Mouse (Mus musculus): ENCODE data around the gene Serpinb9. TPM values are rescaled to one million over a fixed set of nuclear protein-coding genes. Genes with fewer than 3 reads are reported as not detected.

The Serpinb9 gene
- polyA plus RNA-seq, 1 experiment from 2014 or later = 10.7 TPM

DNA sequence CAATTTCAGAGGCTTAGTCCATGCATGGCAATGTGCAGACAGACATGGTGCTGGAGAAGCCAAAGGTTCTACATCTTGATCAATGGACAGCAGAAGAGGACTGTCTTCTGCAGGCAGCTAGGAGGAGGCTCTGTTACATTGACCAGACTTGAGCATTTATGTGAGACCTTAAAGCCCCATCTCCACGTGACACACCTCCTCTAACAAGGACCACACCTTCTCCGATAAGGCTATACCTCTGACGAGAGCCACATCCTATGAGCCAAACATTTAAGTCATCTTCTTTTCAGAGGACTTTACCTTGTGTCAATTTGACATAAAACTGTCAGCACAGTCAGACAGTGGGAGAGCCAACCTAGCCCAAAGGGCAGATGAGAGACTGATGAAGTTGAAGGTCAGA is 32.3 kb upstream of the Serpinb9 start:
- H3K27ac ChIP-seq = no peak overlapping the region
- H3K4me2 ChIP-seq (replicated peaks) = no peak overlapping the region
- H3K4me3 ChIP-seq (replicated peaks) = no peak overlapping the region
- H3K9me3 ChIP-seq = no peaks in the 10 kb centered on the region
- no peak overlapping the region for H3K9ac ChIP-seq
- WGBS = 83% methylated on average over 3 of the region's 3 CpGs
- no peaks in the 10 kb centered on the region for H3K27me3 ChIP-seq (replicated peaks)
- ATAC-seq = no peak
- no peaks in the 10 kb centered on the region for H3K4me1 ChIP-seq (replicated peaks)
- no peaks in the 10 kb centered on the region for H3K36me3 ChIP-seq

DNA sequence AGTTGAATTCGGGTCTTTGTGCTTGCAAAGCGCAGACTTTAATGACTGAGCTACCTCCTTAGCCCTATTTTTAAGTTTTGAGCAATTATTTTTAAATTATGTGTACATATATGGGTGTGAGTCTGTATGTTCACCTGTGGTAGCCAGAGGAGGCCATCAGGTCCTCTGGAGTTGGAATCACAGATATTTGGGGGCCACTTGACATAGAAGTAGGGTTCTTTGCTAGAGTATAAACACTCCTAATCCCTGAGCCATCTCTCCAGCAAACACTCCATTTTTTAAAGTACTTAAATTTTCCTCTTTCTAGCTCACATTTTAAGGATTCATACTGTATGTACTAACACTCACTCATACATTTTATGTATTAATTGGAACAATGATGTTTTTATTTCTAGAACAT is 28.8 kb upstream of the Serpinb9 start:
- Histone ChIP-seq H3K4me3 (replicated peaks) (no peak overlapping the region), H3K27me3 (replicated peaks) (no peaks in the 10 kb centered on the region), H3K36me3 (no peaks in the 10 kb centered on the region), H3K4me2 (replicated peaks) (no peak overlapping the region), H3K27ac (no peak overlapping the region), H3K4me1 (replicated peaks) (no peaks in the 10 kb centered on the region), H3K9me3 (no peaks in the 10 kb centered on the region), H3K9ac (no peak overlapping the region)
- WGBS = 82% methylated on average over 2 of the region's 2 CpGs
- ATAC-seq = no peak

DNA sequence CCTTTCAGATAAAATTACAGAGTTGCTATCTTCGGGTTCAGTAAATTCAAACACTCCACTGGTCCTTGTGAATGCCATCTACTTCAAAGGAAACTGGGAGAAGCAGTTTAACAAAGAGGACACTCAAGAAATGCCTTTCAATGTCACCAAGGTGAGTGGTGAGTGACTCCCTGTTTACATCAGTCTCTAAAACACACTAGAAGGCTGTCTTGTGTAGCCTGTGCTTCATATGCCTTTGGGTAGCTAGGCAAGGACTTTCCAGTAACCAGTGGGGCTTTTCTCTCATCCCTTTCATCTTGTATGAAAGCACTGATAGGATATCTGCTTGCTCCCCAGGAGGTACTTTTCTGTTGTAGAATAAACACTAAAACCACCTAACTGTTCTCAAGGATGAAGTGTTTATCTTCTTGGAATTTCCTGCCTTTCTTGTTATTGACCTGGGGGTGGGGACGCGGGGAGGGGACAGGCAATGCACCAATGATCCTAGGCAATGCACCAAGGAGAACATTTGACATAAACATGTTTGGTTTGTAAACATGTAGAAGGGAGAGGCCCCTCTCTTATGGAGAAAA is 28.1 kb upstream of the Serpinb9 start:
- no peaks in the 10 kb centered on the region for H3K4me1 ChIP-seq (replicated peaks)
- H3K9ac ChIP-seq = no peak overlapping the region
- no peak overlapping the region for H3K27ac ChIP-seq
- no peaks in the 10 kb centered on the region for H3K9me3 ChIP-seq
- H3K4me3 ChIP-seq (replicated peaks) = no peak overlapping the region
- 41% methylated on average over 3 of the region's 3 CpGs for WGBS
- H3K36me3 ChIP-seq = no peaks in the 10 kb centered on the region
- no peaks in the 10 kb centered on the region for H3K27me3 ChIP-seq (replicated peaks)
- ATAC-seq = no peak
- H3K4me2 ChIP-seq (replicated peaks) = no peak overlapping the region

DNA sequence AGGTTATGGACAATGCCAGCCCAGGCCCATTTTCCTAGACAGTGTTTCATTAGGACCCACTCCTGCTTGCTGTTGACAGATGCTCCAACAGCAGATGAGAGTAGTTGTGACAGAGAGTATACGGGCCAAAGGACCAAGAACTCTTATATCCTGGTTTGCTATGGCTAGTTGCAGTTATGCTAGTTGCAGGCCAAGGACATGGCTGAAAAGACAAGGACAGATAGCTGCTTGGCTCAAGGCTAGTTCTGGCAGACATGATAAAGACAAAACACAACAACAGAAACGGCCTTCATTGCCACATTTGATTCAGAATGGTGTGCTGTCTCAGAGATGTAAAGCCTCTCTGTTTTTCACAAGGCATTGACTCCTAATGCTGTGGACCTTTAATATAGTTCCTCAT is 27.3 kb upstream of the Serpinb9 start:
- Histone ChIP-seq H3K27ac (no peak overlapping the region), H3K4me1 (replicated peaks) (no peaks in the 10 kb centered on the region), H3K4me2 (replicated peaks) (no peak overlapping the region), H3K4me3 (replicated peaks) (no peak overlapping the region), H3K9ac (no peak overlapping the region), H3K36me3 (no peaks in the 10 kb centered on the region), H3K27me3 (replicated peaks) (no peaks in the 10 kb centered on the region), H3K9me3 (no peaks in the 10 kb centered on the region)
- 80% methylated on average over 2 of the region's 2 CpGs for WGBS
- ATAC-seq = no peak

DNA sequence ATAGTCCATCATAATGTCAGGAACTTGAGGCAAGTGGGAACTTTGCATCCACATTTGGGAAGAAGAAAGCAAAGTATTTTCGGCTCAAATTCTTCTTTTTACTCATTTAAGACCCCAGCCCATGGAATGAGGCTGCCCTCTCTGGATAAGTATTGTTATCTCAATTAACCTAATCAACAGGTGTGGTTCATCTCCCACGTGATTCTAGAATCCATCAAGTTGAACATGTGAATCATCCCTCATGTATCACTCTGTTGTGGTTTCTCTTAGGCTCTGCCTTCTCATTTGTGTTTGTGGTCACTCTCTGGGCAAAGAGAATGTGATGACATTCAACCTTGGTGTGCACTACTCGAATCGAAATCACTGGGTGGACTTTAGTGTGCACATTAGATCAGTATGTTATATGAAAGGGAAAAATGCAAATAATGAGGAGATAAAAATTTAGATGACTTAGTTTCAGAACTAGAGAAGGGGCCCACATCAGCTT is 20.5 kb upstream of the Serpinb9 start:
- Histone ChIP-seq H3K27me3 (replicated peaks) (no peaks in the 10 kb centered on the region), H3K9ac (no peak overlapping the region), H3K9me3 (no peaks in the 10 kb centered on the region), H3K27ac (no peak overlapping the region), H3K4me1 (replicated peaks) (no peaks in the 10 kb centered on the region), H3K36me3 (no peaks in the 10 kb centered on the region), H3K4me2 (replicated peaks) (no peak overlapping the region), H3K4me3 (replicated peaks) (no peak overlapping the region)
- 83% methylated on average over 4 of the region's 4 CpGs for WGBS
- no peak for ATAC-seq

DNA sequence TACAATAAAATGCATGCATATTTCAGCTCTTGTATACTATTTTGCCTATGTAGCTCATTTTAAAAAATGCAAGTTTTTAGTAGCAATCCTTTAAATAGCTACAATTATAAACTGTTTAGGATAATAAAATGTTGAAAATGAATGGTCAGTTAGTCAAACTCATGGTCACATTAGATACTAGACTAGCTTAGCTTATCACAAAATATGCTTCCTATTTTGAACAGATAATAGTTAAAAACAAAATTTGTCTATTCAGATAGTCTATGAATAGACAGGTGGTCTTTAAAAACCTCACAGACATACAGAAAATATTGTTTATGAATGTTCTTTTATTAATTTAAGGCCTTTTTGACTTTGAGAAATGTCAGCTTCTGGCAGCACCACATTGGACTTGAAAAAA is 16.8 kb upstream of the Serpinb9 start:
- Histone ChIP-seq H3K36me3 (no peaks in the 10 kb centered on the region), H3K27ac (no peak overlapping the region), H3K4me3 (replicated peaks) (no peak overlapping the region), H3K9me3 (no peaks in the 10 kb centered on the region), H3K9ac (no peak overlapping the region), H3K4me1 (replicated peaks) (no peaks in the 10 kb centered on the region), H3K4me2 (replicated peaks) (no peak overlapping the region), H3K27me3 (replicated peaks) (no peaks in the 10 kb centered on the region)
- no peak for ATAC-seq

DNA sequence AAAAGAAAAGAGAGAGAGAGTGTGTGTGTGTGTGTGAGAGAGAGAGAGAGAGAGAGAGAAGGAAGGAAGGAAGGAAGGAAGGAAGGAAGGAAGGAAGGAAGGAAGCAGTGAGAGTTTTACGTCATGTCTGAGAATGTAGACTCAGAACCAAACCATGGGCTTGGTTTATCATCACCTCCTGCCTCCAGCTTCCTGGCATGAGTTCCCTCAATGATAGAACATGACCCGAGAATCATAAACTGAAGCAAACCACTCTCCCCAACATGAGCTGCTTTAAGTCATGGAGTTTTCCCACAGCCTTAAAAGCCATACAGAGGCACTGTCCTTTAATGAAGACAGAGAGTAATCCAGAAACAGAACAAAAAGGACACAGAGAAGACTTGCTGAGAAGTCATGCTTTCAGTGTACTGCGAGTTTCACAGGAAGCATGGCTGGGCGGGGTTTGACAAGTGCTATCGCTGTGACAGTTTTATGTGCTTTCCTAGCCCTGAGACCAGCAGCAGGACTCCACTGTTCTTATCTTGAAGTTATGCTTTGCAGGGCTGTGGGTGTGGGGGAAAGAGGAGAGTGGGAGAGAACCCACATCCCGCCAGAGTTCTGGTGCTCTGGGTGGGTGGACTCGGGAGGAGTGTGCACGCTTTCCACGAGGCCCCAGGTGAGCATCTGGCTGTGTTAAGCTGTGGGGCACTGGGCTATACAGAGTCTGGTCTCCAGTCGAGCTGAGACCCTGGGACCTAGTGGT is 9.7 kb upstream of the Serpinb9 start:
- Histone ChIP-seq H3K9me3 (no peaks in the 10 kb centered on the region), H3K36me3 (no peaks in the 10 kb centered on the region), H3K27me3 (replicated peaks) (no peaks in the 10 kb centered on the region), H3K27ac (no peak overlapping the region), H3K4me2 (replicated peaks) (no peak overlapping the region; the same call in 1 of the 2 replicates), H3K4me1 (replicated peaks) (no peaks in the 10 kb centered on the region), H3K9ac (no peak overlapping the region), H3K4me3 (replicated peaks) (no peak overlapping the region)
- ATAC-seq = peak; percentile 93
- 34% methylated on average over 10 of the region's 10 CpGs for WGBS

DNA sequence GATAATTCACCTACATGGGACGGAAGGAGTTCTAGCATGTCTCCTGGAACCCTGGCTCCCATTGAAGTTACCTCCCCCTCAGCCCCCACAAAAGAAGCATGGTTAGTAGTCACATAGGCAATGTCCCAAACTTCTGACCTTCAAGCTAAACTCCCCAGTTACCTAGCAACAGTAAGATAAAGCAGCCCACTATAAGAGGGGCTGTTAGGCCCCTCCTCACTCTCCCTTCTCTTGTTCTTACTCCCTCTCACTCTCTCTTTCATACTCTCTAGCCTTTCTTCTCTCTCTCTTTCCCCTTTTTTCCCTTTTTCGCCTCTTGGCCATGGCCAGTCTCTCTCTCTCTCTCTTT is 9.2 kb upstream of the Serpinb9 start:
- Histone ChIP-seq H3K4me2 (replicated peaks) (no peak overlapping the region), H3K27ac (no peak overlapping the region), H3K4me1 (replicated peaks) (no peaks in the 10 kb centered on the region), H3K9me3 (no peaks in the 10 kb centered on the region), H3K9ac (no peak overlapping the region), H3K27me3 (replicated peaks) (no peaks in the 10 kb centered on the region), H3K4me3 (replicated peaks) (no peak overlapping the region), H3K36me3 (no peaks in the 10 kb centered on the region)
- WGBS = 73% methylated on average over 2 of the region's 2 CpGs
- peak; percentile 49; the same call in 1 of the 2 replicates for ATAC-seq

DNA sequence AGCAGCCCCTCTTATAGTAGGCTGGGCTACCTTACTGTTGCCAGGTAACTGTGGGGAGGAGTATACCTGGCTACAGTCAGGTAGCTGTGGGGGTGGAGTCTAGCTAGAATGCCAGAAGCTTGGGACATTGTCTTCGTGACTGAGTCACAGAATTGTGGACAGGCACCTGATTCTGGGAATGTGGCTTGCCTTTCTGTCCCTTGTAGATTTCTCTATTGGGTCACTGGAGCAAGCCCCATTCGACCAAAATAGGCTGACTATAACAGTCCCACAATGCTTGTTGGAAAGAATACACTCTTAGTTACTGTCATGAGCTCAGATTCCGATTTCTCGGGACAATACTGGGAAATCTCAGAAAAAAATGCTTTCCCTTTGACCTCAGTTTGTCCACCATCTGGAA is 8.0 kb upstream of the Serpinb9 start:
- Histone ChIP-seq H3K4me3 (replicated peaks) (no peak overlapping the region), H3K36me3 (no peaks in the 10 kb centered on the region), H3K9me3 (no peaks in the 10 kb centered on the region), H3K27me3 (replicated peaks) (no peaks in the 10 kb centered on the region), H3K27ac (no peak overlapping the region), H3K4me2 (replicated peaks) (no peak overlapping the region), H3K9ac (no peak overlapping the region), H3K4me1 (replicated peaks) (no peaks in the 10 kb centered on the region)
- 73% methylated on average over 4 of the region's 4 CpGs for WGBS
- ATAC-seq = no peak

DNA sequence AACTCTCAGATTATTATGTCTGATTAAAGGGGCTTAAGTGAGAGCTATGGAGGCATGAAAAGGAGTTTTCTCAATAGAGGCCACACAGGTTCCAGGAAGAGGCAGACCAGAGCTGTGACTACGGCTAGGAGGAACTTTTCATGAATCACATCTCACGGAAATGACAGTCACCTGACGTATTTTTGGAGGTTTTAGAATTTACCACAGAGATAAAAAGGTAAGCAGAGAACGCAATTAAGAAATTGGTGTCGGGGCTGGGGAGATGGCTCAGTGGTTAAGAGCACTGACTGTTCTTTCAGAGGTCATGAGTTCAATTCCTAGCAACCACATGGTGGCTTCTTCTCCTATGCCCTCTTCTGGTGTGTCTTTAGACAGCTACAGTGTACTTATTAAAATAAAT is 1.7 kb upstream of the Serpinb9 start:
- 90% methylated on average over 5 of the region's 5 CpGs for WGBS

DNA sequence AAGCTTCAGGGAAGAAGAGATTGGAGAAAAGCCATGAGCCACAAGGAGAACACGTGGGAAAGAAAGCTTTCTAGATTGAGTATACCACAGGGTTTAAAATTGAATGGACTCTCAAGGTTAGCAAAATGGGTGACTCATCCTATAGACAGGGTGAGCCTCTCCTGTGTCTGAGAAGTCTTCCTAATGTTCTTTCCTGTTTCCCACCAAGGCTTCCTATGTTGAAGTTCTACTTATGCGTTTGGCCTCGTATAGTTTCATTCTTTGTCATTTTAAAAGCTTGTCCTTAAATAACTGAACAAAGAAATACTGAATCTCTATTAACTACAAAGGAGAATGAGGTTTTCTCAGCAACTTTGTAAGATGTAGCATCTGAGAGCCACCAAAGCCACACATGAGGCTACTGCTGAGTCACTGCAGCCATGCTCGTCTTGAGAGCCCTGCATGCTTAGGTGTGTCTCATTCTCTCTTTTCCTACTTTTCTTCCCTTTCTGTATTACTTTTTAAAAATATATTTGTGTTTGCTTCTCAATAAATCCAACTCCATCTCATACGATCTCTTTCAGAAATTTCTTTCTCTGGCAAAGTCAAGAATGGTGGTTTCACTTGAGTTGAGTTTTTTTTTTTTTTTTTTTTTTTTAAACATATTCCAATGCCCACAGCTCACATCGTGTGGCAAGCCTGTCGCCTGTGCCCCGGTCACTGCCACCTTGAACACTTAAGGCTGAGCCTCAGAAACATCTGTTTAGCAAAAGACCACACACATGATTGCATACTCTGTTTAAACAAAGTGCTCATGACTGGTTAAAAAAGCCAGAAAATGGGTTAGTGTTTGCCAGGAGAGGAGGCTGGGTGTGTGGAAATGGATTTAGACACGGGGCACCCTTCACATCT is 718 bp downstream of the Serpinb9 start:
- 60% methylated on average over 9 of the region's 9 CpGs for WGBS
- peak overlapping the region; percentile 44 for H3K9ac ChIP-seq
- ATAC-seq = peak; percentile 42

More for the DNA sequence above, 1.7 kb upstream of the Serpinb9 start:
- Histone ChIP-seq H3K4me3 (replicated peaks) (no peak overlapping the region), H3K27ac (no peak overlapping the region), H3K9ac (no peak overlapping the region), H3K9me3 (no peaks in the 10 kb centered on the region), H3K4me2 (replicated peaks) (no peak overlapping the region), H3K36me3 (no peaks in the 10 kb centered on the region), H3K4me1 (replicated peaks) (0 out of 2 replicates have a peak, but pooled peaks cover 5% of the 10 kb centered on the region), H3K27me3 (replicated peaks) (no peaks in the 10 kb centered on the region)
- ATAC-seq = no peak

DNA sequence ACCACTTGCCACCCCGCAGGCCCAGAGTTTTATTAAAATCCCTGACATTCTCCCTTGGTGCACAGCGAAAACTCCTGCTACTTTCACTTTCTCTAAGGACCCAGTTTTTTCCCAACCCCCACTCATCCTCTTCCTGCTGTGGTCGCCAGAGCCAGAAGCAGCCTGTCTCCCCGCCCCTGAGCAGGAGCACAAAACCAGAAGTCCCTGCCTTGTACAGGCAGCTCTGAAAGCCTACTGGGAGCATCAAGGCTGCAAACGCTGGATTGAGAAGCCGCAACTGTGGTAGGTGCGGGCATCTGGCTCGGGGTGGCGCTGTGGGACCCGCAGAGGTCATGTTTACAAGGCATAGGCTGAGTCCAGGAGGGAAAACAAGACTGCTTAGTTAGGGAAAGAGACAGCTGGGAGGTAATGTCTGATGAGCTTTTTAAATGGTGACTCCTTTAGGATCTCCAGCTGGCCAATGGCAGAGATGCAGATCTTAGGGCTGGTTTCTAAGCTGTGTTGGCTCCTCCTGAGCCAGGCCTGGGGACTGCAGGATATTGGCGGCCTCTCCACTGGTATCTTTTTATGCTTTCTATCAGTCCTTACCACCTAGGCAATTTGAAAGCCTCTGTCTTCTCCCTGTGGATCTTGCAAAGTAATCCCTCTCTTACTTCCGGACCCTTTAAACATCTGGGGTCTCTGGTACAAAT is 1.5 kb downstream of the Serpinb9 start:
- peak; percentile 93 for ATAC-seq
- Histone ChIP-seq H3K27ac (peak overlapping the region; percentile 84), H3K9ac (peak overlapping the region; percentile 44), H3K9me3 (no peaks in the 10 kb centered on the region), H3K4me1 (replicated peaks) (0 out of 2 replicates have a peak, but pooled peaks cover 5% of the 10 kb centered on the region), H3K27me3 (replicated peaks) (no peaks in the 10 kb centered on the region), H3K4me2 (replicated peaks) (peak overlapping the region; percentile 68), H3K4me3 (replicated peaks) (peak overlapping the region; percentile 34), H3K36me3 (no peaks in the 10 kb centered on the region)
- WGBS = 13% methylated on average over 12 of the region's 12 CpGs

More for the DNA sequence above, 718 bp downstream of the Serpinb9 start:
- peak overlapping the region; percentile 34 for H3K4me3 ChIP-seq (replicated peaks)
- H3K36me3 ChIP-seq = no peaks in the 10 kb centered on the region
- H3K27me3 ChIP-seq (replicated peaks) = no peaks in the 10 kb centered on the region
- peak overlapping the region; percentile 68 for H3K4me2 ChIP-seq (replicated peaks)
- H3K9me3 ChIP-seq = no peaks in the 10 kb centered on the region
- 0 out of 2 replicates have a peak, but pooled peaks cover 5% of the 10 kb centered on the region for H3K4me1 ChIP-seq (replicated peaks)
- peak overlapping the region; percentile 84 for H3K27ac ChIP-seq

Data from intestine, embryonic 15.5 days (tissue).